Mouse (Mus musculus) lung, adult 2 months (tissue): Measurements from ENCODE around the gene Erp27.

Experiments used
- CTCF ChIP-seq: fragments of 200-500 bp; IDR thresholded peaks from 2 replicates; pipeline ENCODE4 v1.5.1; 2011; ENCODE audit warnings: mild to moderate bottlenecking, low read length, control low read depth; ENCODE audit not compliant: insufficient read depth
- POLR2A ChIP-seq: fragments of 200-500 bp; IDR thresholded peaks from 2 replicates; pipeline ENCODE4 v1.6.1; 2011; ENCODE audit warnings: low read depth, mild to moderate bottlenecking, control low read depth, low read length, borderline replicate concordance; ENCODE audit errors: extremely low read depth

GRCm38 (mm10) chr6:136881678-136882077 is 40.3 kb downstream of the Erp27 start:
- TF ChIP-seq CTCF = no peak
- no peak for TF ChIP-seq POLR2A
